Mouse (Mus musculus) embryonic fibroblast, embryonic 13.5 days (primary cell): ENCODE results near the gene Hspa13. TPM values are rescaled to one million over a fixed set of nuclear protein-coding genes. Genes with fewer than 3 reads are reported as not detected.

ENCODE experiments used
- H3K27ac ChIP-seq: 2 replicates; pipeline ENCODE4 v1.5.1; 2012; ENCODE audit warnings: low read length, control low read depth, inconsistent platforms; ENCODE audit not compliant: insufficient read depth
- H3K4me1 ChIP-seq: 2 replicates; pipeline ENCODE4 v1.6.1; 2011; ENCODE audit warnings: low read length; ENCODE audit not compliant: control insufficient read depth, insufficient read depth
- H3K4me3 ChIP-seq: 2 replicates; pipeline ENCODE4 v1.5.1; 2011; ENCODE audit warnings: mild to moderate bottlenecking, control low read depth, low read length; ENCODE audit not compliant: insufficient read depth
- CTCF ChIP-seq: IDR thresholded peaks from 2 replicates; pipeline ENCODE4 v1.5.1; 2011; ENCODE audit warnings: mild to moderate bottlenecking, control low read depth, low read length, moderate library complexity, borderline replicate concordance; ENCODE audit not compliant: insufficient read depth
- POLR2A ChIP-seq: IDR thresholded peaks from 2 replicates; pipeline ENCODE4 v1.6.1; 2011; ENCODE audit warnings: low read depth, mild to moderate bottlenecking, control low read depth, low read length, moderate library complexity
- polyA plus RNA-seq: library from polyadenylated mRNA; stranded (reverse); fragments of >200 nt; gene quantifications from 2 replicates; pipeline ENCODE4 v1.2.4, GENCODE M21; 2011; ENCODE audit warnings: low read depth; ENCODE audit not compliant: missing spikeins, insufficient read length

The Hspa13 gene
- polyA plus RNA-seq: 47.1 and 51.4 TPM in 2 replicates

- no peak within 1 kb of the TSS for H3K27ac ChIP-seq
- H3K4me1 ChIP-seq: no peaks in the 10 kb centered on the region
- TF ChIP-seq POLR2A (peak; percentile 74), CTCF (no peak)
- peak within 1 kb of the TSS; percentile 74 for H3K4me3 ChIP-seq
Measured at GRCm38 (mm10) chr16:75766388-75767249, at the start of gene Hspa13. Hspa13 (minus strand) TSS chr16:75767104.

GRCm38 (mm10) chr16:75779271-75779670 is 12.4 kb upstream of the Hspa13 start:
- H3K4me3 ChIP-seq: no peak overlapping the region
- H3K4me1 ChIP-seq: no peaks in the 10 kb centered on the region
- no peak overlapping the region for H3K27ac ChIP-seq
- TF ChIP-seq CTCF (no peak), POLR2A (no peak)

GRCm38 (mm10) chr16:75773222-75773621 is 6.3 kb upstream of the Hspa13 start:
- H3K27ac ChIP-seq: no peak overlapping the region
- TF ChIP-seq CTCF (no peak), POLR2A (no peak)
- no peaks in the 10 kb centered on the region for H3K4me1 ChIP-seq
- H3K4me3 ChIP-seq: no peak overlapping the region

GRCm38 (mm10) chr16:75767250-75768002 is 522 bp upstream of the Hspa13 start:
- Histone ChIP-seq H3K4me3 (peak overlapping the region; percentile 74), H3K4me1 (no peaks in the 10 kb centered on the region), H3K27ac (no peak overlapping the region)
- TF ChIP-seq CTCF (no peak), POLR2A (no peak)

- Histone ChIP-seq H3K4me3 (no peak overlapping the region), H3K4me1 (no peaks in the 10 kb centered on the region), H3K27ac (no peak overlapping the region)
- TF ChIP-seq POLR2A (no peak), CTCF (no peak)
Measured at GRCm38 (mm10) chr16:75752876-75753275, 14.0 kb downstream of the Hspa13 start.

- TF ChIP-seq POLR2A (no peak), CTCF (no peak)
- Histone ChIP-seq H3K4me1 (no peaks in the 10 kb centered on the region), H3K27ac (no peak overlapping the region), H3K4me3 (no peak overlapping the region)
Measured at GRCm38 (mm10) chr16:75750103-75750502, 16.8 kb downstream of the Hspa13 start.

GRCm38 (mm10) chr16:75748926-75749325 is 18.0 kb downstream of the Hspa13 start:
- TF ChIP-seq POLR2A (no peak), CTCF (no peak)
- no peak overlapping the region for H3K27ac ChIP-seq
- H3K4me3 ChIP-seq: no peak overlapping the region

GRCm38 (mm10) chr16:75744014-75744413 is 22.9 kb downstream of the Hspa13 start:
- no peak overlapping the region for H3K27ac ChIP-seq
- H3K4me3 ChIP-seq: no peak overlapping the region
- no peaks in the 10 kb centered on the region for H3K4me1 ChIP-seq
- TF ChIP-seq POLR2A (no peak), CTCF (no peak)

More at GRCm38 (mm10) chr16:75748926-75749325, 18.0 kb downstream of the Hspa13 start:
- H3K4me1 ChIP-seq: no peaks in the 10 kb centered on the region

GRCm38 (mm10) chr16:75717405-75718173 is 49.3 kb downstream of the Hspa13 start:
- H3K4me3 ChIP-seq: no peak overlapping the region
- no peak overlapping the region for H3K27ac ChIP-seq
- 0 out of 2 replicates have a peak, but pooled peaks cover 3% of the 10 kb centered on the region for H3K4me1 ChIP-seq
- TF ChIP-seq POLR2A (no peak), CTCF (no peak)
